Mouse (Mus musculus) stomach, postnatal 0 days (tissue): ENCODE data around the gene Ccdc39.
A peak's percentile ranks its signal among the peaks of the same experiment; 100 is the strongest.

Source experiments
- CTCF ChIP-seq: IDR thresholded peaks from 2 replicates; pipeline ENCODE4 v1.5.1; 2016; ENCODE audit warnings: antibody characterized with exemption, low read depth, mild to moderate bottlenecking, moderate library complexity
- EP300 ChIP-seq: optimal IDR thresholded peaks from 2 replicates; pipeline ENCODE3; 2016; ENCODE audit warnings: antibody characterized with exemption

DNA sequence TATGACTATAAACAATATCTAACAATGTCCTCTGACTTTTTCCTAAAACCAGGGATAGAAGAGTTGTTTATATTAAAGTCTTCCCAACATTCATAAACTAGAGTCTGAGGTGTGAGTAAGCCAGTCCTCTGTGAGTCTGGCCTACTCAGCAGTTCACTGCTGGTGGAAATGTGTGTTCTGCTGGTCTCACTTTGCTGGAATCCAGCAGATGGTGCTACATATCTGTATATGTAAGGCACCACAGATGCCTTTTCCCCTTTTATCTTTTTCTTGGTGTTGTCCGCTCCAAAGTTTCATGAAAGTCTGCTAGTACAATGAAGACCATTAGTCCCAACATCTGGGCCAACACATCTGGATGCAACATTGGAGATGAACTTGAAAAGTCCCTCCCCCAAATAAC lies 9.0 kb upstream of the Ccdc39 start:
- TF ChIP-seq CTCF (peak; percentile 65), EP300 (no peak)
